Mouse (Mus musculus): Measurements from ENCODE around the gene Foxp4. TPM values are rescaled to one million over a fixed set of nuclear protein-coding genes. Genes with fewer than 3 reads are reported as not detected.

The Foxp4 gene
- total RNA-seq, 2 experiments from 2014 or later = 51.1 to 57.6 TPM

GRCm38 (mm10) chr17:47897956-47898752, 26.3 kb downstream of the Foxp4 start:
- no peak for DNase-seq (ENCODE audit: low spot score in 2 of 2)

- DNase-seq (ENCODE audit: low spot score in 2 of 2) = no peak
These were observed 34.7 kb downstream of the Foxp4 start for GRCm38 (mm10) chr17:47889727-47890126.

GRCm38 (mm10) chr17:47889267-47889666, 35.2 kb downstream of the Foxp4 start:
- DNase-seq (ENCODE audit: low spot score in 2 of 2) = no peak

GRCm38 (mm10) chr17:47888641-47889040, 35.8 kb downstream of the Foxp4 start:
- no peak for DNase-seq (ENCODE audit: low spot score in 2 of 2)

- DNase-seq (ENCODE audit: low spot score in 2 of 2) = no peak
These were observed 36.3 kb downstream of the Foxp4 start for GRCm38 (mm10) chr17:47888155-47888455.

GRCm38 (mm10) chr17:47887381-47888154, 36.9 kb downstream of the Foxp4 start:
- DNase-seq (ENCODE audit: low spot score in 2 of 2) = no peak

- no peak for DNase-seq (ENCODE audit: low spot score in 2 of 2)
These were observed 41.3 kb downstream of the Foxp4 start for GRCm38 (mm10) chr17:47883099-47883498.

- DNase-seq (ENCODE audit: low spot score in 2 of 2) = no peak
These were observed 43.1 kb downstream of the Foxp4 start for GRCm38 (mm10) chr17:47881330-47881729.

GRCm38 (mm10) chr17:47879207-47879606, 45.2 kb downstream of the Foxp4 start:
- DNase-seq (ENCODE audit: low spot score in 2 of 2) = no peak

GRCm38 (mm10) chr17:47878378-47879089, 45.9 kb downstream of the Foxp4 start:
- DNase-seq (ENCODE audit: low spot score in 2 of 2) = peak; percentile 63 to 73

- no peak for DNase-seq (ENCODE audit: low spot score in 2 of 2)
These were observed 46.6 kb downstream of the Foxp4 start for GRCm38 (mm10) chr17:47877715-47878377.

- DNase-seq (ENCODE audit: low spot score in 2 of 2) = no peak
These were observed 47.4 kb downstream of the Foxp4 start for GRCm38 (mm10) chr17:47876776-47877714.

GRCm38 (mm10) chr17:47873341-47873791, 51.1 kb downstream of the Foxp4 start:
- peak; percentile 91 to 94 for DNase-seq (ENCODE audit: low spot score in 2 of 2)

- DNase-seq (ENCODE audit: low spot score in 2 of 2) = peak in 1 of 2 experiments; percentile 42
These were observed 52.0 kb downstream of the Foxp4 start for GRCm38 (mm10) chr17:47872311-47873011.

GRCm38 (mm10) chr17:47869874-47870273, 54.6 kb downstream of the Foxp4 start:
- no peak for DNase-seq (ENCODE audit: low spot score in 2 of 2)

- peak in 1 of 2 experiments; percentile 54 for DNase-seq (ENCODE audit: low spot score in 2 of 2)
These were observed 58.4 kb downstream of the Foxp4 start for GRCm38 (mm10) chr17:47866037-47866436.

- DNase-seq (ENCODE audit: low spot score in 2 of 2) = peak; percentile 87 to 90
These were observed 59.9 kb downstream of the Foxp4 start for GRCm38 (mm10) chr17:47864496-47864895.

GRCm38 (mm10) chr17:47863437-47863836, 61.0 kb downstream of the Foxp4 start:
- DNase-seq (ENCODE audit: low spot score in 2 of 2) = no peak

- DNase-seq (ENCODE audit: low spot score in 2 of 2) = no peak
These were observed 61.4 kb downstream of the Foxp4 start for GRCm38 (mm10) chr17:47863023-47863422.

Measured in layer of hippocampus, postnatal 10 days (tissue).